Mouse (Mus musculus) limb, embryonic 14.5 days (tissue): ENCODE measurements around the gene Zfp709. TPM values are rescaled to one million over a fixed set of nuclear protein-coding genes. Genes with fewer than 3 reads are reported as not detected.
"Not testable (repeated sequence)": the region's sequence is repeated elsewhere in the genome, so short reads cannot be mapped to it uniquely, and the experiment has no call there.

Experiments used
- ATAC-seq: fragments of 200-750 bp; cut with Nextera tagmentation; 2 replicates; pipeline ENCODE4 v1.8.0; 2017; ENCODE audit warnings: low read depth, moderate number of reproducible peaks, moderate TSS enrichment; ENCODE audit not compliant: low FRiP score
- DNase-seq: peaks from one replicate; pipeline ENCODE4 v3.0.0-alpha.2; 2015; ENCODE audit warnings: low spot score
- H3K27ac ChIP-seq: fragments of 300-500 bp; sonication (generic); replicated peaks from 2 replicates; pipeline ENCODE4 v1.5.1; 2014; ENCODE audit warnings: low read depth, mild to moderate bottlenecking, low read length, moderate library complexity, mixed read lengths
- H3K27me3 ChIP-seq: fragments of 300-500 bp; sonication (generic); 2 replicates; pipeline ENCODE4 v1.6.1; 2014; ENCODE audit warnings: low read length, mixed read lengths; ENCODE audit not compliant: control insufficient read depth, insufficient read depth
- H3K36me3 ChIP-seq: fragments of 300-500 bp; sonication (generic); 2 replicates; pipeline ENCODE4 v1.6.1; 2014; ENCODE audit warnings: mild to moderate bottlenecking, low read length, moderate library complexity, mixed read lengths; ENCODE audit not compliant: control insufficient read depth, insufficient read depth
- H3K4me1 ChIP-seq: fragments of 300-500 bp; sonication (generic); 2 replicates; pipeline ENCODE4 v1.6.1; 2014; ENCODE audit warnings: antibody characterized with exemption, low read length, mixed read lengths; ENCODE audit not compliant: control insufficient read depth, insufficient read depth
- H3K4me2 ChIP-seq: fragments of 300-500 bp; sonication (generic); replicated peaks from 2 replicates; pipeline ENCODE4 v1.6.1; 2014; ENCODE audit warnings: low read depth, mild to moderate bottlenecking, low read length, moderate library complexity; ENCODE audit not compliant: severe bottlenecking
- H3K4me3 ChIP-seq: fragments of 300-500 bp; sonication (generic); replicated peaks from 2 replicates; pipeline ENCODE4 v1.5.1; 2014; ENCODE audit warnings: low read length
- H3K9ac ChIP-seq: fragments of 300-500 bp; sonication (generic); 2 replicates; pipeline ENCODE4 v1.6.1; 2014; ENCODE audit warnings: mild to moderate bottlenecking, low read depth, low read length, moderate library complexity; ENCODE audit not compliant: severe bottlenecking
- H3K9me3 ChIP-seq: fragments of 300-500 bp; sonication (generic); 2 replicates; pipeline ENCODE4 v1.6.1; 2016; ENCODE audit warnings: low read length; ENCODE audit not compliant: control insufficient read depth
- POLR2A ChIP-seq: fragments of 200-500 bp; IDR thresholded peaks from 2 replicates; pipeline ENCODE4 v1.8.0; 2012; ENCODE audit warnings: inconsistent platforms, mild to moderate bottlenecking, moderate library complexity, borderline replicate concordance; ENCODE audit not compliant: insufficient read depth, insufficient read length; ENCODE audit errors: extremely low read depth
- WGBS: fragments of 180-500 bp; shearing (Covaris S2); extraction: QIAGEN DNeasy Blood & Tissue Kit; methylation state at CpG from one replicate; pipeline ENCODE4 v1.1.7; 2014; 5-methylcytosine and 5-hydroxymethylcytosine counted together
- polyA plus RNA-seq, 2 experiments: library from polyadenylated mRNA; depleted of rRNA in 1 of 2; stranded (reverse) in 1 of 2; unstranded in 1 of 2; fragments of >200 nt; fragmentation: Nextera tagmentation in 1 of 2; extraction: Ambion mirVana in 1 of 2; gene quantifications; 2 replicates each; pipeline versions ENCODE4 v1.2.1 to v1.2.3; 2012 to 2014

The Zfp709 gene
- 1.9 and 2.3 TPM in 2 replicates for polyA plus RNA-seq (2012; rRNA removed)
- polyA plus RNA-seq (2014; fragmentation: Nextera tagmentation; extraction: Ambion mirVana), result 7.9 and 9.0 TPM in 2 replicates

- Histone ChIP-seq H3K4me2 (peak within 1 kb of the TSS; percentile 94), H3K9ac (peak within 1 kb of the TSS; percentile 90), H3K9me3 (peaks cover 22% of the 10 kb centered on the region), H3K4me3 (peak within 1 kb of the TSS; percentile 69), H3K4me1 (no peaks in the 10 kb centered on the region), H3K36me3 (peaks cover 11% of the 10 kb centered on the region; the same call in 1 of the 2 replicates), H3K27ac (peak within 1 kb of the TSS; percentile 73), H3K27me3 (no peaks in the 10 kb centered on the region)
- 7% methylated on average over 45 of the region's 45 CpGs for WGBS
- no peak for TF ChIP-seq POLR2A
- DNase-seq (peak; percentile 73), ATAC-seq (peak; percentile 90)
Observed at GRCm38 (mm10) chr8:71881618-71882274, at the start of gene Zfp709. Gene Zfp709, plus strand, starts transcription at chr8:71882019.

GRCm38 (mm10) chr8:71838207-71838606 is 43.6 kb upstream of the Zfp709 start:
- not testable (repeated sequence) for H3K4me2 ChIP-seq, H3K27me3 ChIP-seq, H3K9me3 ChIP-seq, H3K4me1 ChIP-seq, H3K36me3 ChIP-seq, H3K27ac ChIP-seq, H3K9ac ChIP-seq, H3K4me3 ChIP-seq, DNase-seq, ATAC-seq
- WGBS, result 78% methylated on average over 4 of the region's 4 CpGs

- 90% methylated on average over 3 of the region's 3 CpGs for WGBS
- not testable (repeated sequence) for H3K27me3 ChIP-seq, H3K4me2 ChIP-seq, H3K9ac ChIP-seq, DNase-seq, H3K4me1 ChIP-seq, H3K27ac ChIP-seq, H3K9me3 ChIP-seq, H3K36me3 ChIP-seq, H3K4me3 ChIP-seq
- ATAC-seq, result 0 out of 2 replicates have a peak, but pooled peaks have one; percentile 26
Observed at GRCm38 (mm10) chr8:71841201-71841817, 40.5 kb upstream of the Zfp709 start.

GRCm38 (mm10) chr8:71842476-71842875 is 39.3 kb upstream of the Zfp709 start:
- not testable (repeated sequence) for DNase-seq, ATAC-seq
- WGBS, result 71% methylated on average over 2 of the region's 2 CpGs

GRCm38 (mm10) chr8:71844453-71844852 is 37.4 kb upstream of the Zfp709 start:
- not testable (repeated sequence) for DNase-seq, ATAC-seq

More at GRCm38 (mm10) chr8:71842476-71842875, 39.3 kb upstream of the Zfp709 start:
- H3K4me1 ChIP-seq, H3K27ac ChIP-seq, H3K9ac ChIP-seq, H3K36me3 ChIP-seq, H3K27me3 ChIP-seq, H3K4me3 ChIP-seq, H3K9me3 ChIP-seq, H3K4me2 ChIP-seq: not testable (repeated sequence)

GRCm38 (mm10) chr8:71845993-71846483 is 35.8 kb upstream of the Zfp709 start:
- not testable (repeated sequence) for H3K27me3 ChIP-seq, ATAC-seq, H3K36me3 ChIP-seq, H3K27ac ChIP-seq, H3K9me3 ChIP-seq, H3K4me1 ChIP-seq, H3K9ac ChIP-seq, DNase-seq, H3K4me3 ChIP-seq, H3K4me2 ChIP-seq
- 81% methylated on average over 1 of the region's 1 CpGs for WGBS

More at GRCm38 (mm10) chr8:71844453-71844852, 37.4 kb upstream of the Zfp709 start:
- 80% methylated on average over 1 of the region's 1 CpGs for WGBS
- not testable (repeated sequence) for H3K4me1 ChIP-seq, H3K36me3 ChIP-seq, H3K9ac ChIP-seq, H3K27ac ChIP-seq, H3K4me2 ChIP-seq, H3K27me3 ChIP-seq, H3K9me3 ChIP-seq, H3K4me3 ChIP-seq

GRCm38 (mm10) chr8:71846745-71847144 is 35.1 kb upstream of the Zfp709 start:
- not testable (repeated sequence) for H3K4me1 ChIP-seq, H3K27ac ChIP-seq, H3K9ac ChIP-seq, H3K27me3 ChIP-seq, H3K36me3 ChIP-seq, DNase-seq, ATAC-seq, H3K4me3 ChIP-seq, H3K9me3 ChIP-seq, H3K4me2 ChIP-seq
- WGBS, result 81% methylated on average over 2 of the region's 2 CpGs

GRCm38 (mm10) chr8:71851014-71851413 is 30.8 kb upstream of the Zfp709 start:
- H3K9me3 ChIP-seq, H3K4me3 ChIP-seq, ATAC-seq, H3K27ac ChIP-seq, H3K36me3 ChIP-seq, DNase-seq, H3K4me2 ChIP-seq, H3K4me1 ChIP-seq, H3K27me3 ChIP-seq, H3K9ac ChIP-seq: not testable (repeated sequence)
- 71% methylated on average over 1 of the region's 1 CpGs for WGBS
